Mouse (Mus musculus) MN1 (cell line): ENCODE results near the gene Smoc2.

Experiments
- DNase-seq: peaks from one replicate; pipeline ENCODE4 v3.0.0-alpha.2; 2016; ENCODE audit warnings: low spot score

The Smoc2 gene

GRCm38 (mm10) chr17:14349086-14349814, 69.9 kb downstream of the Smoc2 start:
- DNase-seq: no peak

DNA sequence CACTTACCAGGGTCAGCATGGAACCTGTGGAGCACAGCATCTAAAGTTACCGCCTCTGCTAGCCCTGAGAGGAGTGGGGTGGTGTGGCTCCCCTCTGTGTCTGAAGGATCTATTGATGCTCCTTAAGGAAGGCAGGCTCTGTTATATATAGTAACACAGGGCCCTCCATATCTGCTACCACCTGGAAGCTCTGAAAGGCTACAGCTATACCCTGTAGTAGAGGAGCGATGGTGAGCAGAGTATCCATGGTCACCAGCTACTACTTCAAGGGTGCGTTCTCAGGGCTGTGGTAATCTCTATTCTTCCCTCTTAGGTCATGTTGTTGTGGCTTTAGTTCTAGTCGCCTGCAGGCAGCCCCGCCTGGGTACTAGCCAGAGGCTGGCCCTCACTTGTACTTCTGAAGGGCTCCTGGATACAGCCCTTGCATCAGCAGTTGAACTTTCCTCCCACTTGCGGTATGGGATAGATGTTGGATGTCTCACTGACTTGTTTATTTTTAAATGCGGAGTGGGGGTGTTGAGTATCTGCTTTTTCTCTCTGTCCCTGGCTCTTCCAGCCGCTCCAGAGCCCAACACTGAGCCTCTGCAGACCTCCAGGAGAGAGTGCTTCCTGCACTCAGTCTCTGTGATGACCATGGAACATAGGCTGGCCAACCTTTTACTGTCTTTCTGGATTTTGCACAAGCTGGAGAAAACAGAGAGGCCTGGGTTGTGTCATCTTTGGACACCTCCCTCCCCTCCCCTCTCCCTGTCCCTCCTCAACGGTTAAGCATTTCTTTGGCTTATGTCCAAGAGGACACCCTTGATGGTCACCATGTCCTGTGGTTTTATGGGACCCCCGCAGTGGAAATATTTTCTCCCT, 74.1 kb downstream of the Smoc2 start:
- DNase-seq: no peak

GRCm38 (mm10) chr17:14361511-14361910, 82.2 kb downstream of the Smoc2 start:
- DNase-seq: no peak

DNA sequence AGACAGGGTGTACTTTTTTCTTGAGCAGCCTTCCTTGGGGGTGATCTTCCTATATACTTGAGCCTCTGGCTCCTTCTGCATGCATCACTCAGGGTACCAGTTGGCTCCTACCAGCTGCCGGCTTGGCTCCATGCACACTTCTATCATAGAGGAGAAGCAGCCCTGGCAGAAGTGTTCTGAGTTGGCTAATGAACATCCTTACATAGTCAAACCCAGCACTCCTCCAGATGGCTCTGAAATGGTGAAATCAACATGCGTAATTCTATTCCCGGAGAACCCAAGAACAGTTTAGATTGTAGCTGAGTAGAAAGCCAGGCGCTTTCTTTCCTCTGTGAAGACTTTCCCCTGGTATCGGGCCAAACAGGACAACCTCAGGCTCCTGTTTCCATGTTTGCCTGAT, 91.2 kb downstream of the Smoc2 start:
- no peak for DNase-seq

GRCm38 (mm10) chr17:14371606-14372005, 92.3 kb downstream of the Smoc2 start:
- DNase-seq: no peak

DNA sequence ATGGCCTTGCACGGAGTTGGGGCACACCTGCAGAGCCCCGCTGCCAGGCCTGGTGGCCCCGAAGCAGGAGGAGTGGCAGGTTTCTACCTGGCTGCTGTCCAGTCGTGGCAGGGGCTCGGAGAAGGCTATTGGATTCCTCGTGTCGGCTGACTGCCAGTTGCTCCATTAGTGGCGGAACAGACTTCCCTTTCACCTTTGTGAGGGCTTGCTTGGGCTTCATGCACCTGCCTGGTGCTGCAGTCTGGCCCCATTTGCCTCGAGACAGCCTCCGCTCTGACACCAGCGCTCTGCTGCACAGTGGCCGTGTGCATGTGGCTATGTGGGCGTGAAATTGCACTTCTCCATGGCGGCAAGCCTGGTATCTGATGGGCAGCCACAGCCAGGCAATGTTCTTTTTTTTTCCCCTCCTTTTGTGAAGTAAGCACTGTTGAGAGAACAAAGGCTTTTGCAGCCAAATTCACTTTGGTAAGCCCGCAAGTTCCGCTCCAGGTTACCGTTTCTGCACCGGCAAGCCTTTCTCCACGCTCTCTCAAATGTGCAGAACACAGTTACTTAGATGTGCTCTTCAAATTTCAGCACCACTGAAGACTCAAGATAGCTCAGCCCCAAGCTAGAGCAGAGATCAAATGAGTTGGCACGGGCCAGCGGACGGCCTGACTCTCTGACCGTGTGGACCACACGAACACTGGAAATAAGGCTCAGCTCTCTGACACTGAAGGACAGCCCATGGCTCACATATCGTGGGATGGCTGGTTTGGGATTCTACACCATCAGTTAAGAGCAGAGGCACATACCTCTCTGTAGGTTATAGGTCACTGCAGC, 93.2 kb downstream of the Smoc2 start:
- no peak for DNase-seq

DNA sequence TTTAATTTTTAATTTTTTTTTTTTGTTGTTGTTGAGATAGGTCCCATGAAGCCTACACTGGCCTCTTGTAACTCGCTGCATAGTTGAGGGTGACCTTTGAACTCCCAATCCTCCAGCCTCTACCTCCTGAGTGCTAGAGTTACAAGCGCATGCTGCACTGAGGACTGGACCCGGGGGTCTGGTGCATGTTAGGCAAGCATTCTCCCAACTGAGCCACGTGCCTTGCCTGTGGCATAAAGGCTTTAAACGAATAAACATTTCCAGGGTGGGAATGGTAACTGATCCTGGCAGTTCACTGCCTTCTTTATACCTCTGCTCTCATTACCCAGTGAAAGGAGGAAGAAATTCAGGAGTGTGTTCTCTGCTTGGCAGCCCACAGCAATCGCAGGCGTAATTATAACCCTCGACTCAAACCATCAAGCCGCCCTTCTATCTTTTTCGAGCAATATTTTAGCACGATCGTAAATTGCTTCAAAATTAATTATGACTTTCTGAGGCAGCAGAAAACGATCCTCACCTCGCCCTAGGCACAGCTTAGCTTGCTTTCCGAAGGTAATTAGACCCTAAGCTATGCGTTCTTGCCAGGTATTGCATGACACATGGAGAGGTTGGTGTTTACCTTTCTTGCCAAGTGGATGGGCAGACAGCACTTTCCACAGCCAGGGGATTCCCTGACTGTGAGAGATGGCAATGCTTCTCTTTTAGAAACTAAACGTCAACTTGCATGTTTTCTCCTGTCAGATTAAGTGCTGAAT, 99.6 kb downstream of the Smoc2 start:
- no peak for DNase-seq

GRCm38 (mm10) chr17:14379518-14379917, 100.2 kb downstream of the Smoc2 start:
- DNase-seq: no peak

- no peak for DNase-seq
Observed at GRCm38 (mm10) chr17:14379966-14380365, 100.7 kb downstream of the Smoc2 start.

DNA sequence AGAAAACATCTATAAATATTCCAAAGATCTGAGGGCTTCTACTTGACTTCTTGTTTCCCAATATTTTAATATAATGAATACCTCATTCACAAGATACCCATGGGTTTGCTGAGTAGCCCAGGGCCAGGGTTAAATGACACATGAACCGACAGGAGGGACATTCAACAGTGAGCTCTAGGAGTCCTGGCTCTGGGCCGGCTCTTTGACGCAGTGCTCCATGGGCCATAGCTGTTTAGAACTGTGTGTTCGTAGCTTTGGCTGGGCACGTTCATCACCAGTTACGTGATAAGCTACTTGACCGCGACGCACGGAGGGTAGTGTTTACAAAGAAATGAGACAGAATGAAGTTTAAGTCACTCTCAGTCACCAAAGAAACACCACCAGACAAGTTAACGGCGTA, 101.2 kb downstream of the Smoc2 start:
- no peak for DNase-seq

GRCm38 (mm10) chr17:14381482-14381881, 102.2 kb downstream of the Smoc2 start:
- no peak for DNase-seq

- no peak for DNase-seq
Observed at GRCm38 (mm10) chr17:14383981-14384380, 104.7 kb downstream of the Smoc2 start.

GRCm38 (mm10) chr17:14384980-14385379, 105.7 kb downstream of the Smoc2 start:
- no peak for DNase-seq

DNA sequence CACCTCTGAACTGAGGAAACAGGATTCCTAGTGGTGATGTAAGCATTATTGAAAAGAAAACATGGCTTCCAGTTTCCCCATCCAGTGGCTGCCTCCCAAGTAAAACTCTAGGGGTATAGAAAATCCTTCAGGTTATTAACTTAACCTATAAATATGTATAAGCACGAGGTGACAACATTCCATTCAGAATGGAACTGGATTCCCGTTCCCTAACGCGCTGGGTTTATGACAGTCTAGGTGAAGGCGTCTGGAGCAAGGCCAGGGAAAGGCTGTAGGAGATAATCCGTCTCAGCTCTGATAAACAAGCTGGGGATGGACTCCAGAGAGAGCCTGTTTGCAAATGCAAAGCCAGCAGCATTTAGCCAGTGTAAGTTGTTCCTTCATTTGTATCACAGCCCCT, 108.0 kb downstream of the Smoc2 start:
- no peak for DNase-seq

DNA sequence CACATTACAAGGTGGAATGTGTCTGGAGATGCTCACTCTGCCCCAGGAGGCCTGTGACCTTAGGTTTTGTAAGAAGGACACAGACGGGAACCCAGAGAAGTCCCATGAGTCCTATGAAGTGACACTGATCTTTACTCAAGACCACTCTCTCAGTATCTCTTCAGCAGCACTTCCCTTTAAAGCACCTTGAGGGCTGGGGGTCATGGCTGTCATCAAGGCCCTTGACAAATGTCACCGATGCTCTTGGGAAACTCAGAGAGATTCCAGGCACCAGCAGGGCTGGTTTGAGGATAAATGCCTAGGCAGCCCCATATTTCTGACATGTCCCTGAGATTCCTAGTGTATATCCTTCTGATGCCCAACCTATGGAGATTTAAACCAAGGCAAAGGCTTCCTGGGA, 113.1 kb downstream of the Smoc2 start:
- no peak for DNase-seq

DNA sequence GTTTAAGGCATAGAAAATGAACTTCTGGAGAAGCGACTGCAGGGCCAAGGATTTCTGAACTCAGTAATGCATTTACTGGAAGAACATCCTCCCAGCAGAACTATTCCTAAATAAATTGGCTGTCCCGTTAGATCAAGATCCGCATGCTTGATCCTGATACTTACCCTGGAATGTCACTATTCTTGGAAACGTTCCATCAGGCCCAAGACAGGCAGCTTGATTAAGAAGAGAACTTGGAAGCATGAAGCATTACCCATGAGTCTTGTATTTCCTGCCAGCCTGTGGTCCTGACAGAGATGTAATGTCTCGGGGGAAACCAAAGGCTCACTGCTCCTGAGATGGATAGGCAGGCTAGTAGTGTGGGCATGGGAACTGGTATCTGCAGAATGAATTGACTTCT, 115.6 kb downstream of the Smoc2 start:
- DNase-seq: no peak

DNA sequence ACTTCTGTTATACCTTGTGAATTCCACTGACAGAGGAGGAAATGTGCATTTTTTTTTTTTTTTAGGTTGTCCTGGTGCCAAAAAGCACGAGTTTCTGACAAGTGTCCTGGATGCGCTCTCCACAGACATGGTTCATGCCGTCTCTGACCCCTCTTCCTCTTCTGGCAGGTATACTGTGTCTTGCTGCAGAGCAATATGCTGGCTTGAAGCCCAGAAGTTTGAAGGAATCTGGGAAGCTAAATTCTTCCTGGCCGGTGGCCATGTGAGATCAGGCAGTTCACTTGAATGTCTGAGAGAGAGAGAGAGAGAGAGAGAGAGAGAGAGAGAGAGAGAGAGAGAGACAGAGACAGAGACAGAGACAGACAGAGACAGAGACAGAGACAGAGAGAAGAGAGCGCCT, 118.2 kb downstream of the Smoc2 start:
- no peak for DNase-seq

GRCm38 (mm10) chr17:14398650-14399424, 119.5 kb downstream of the Smoc2 start:
- DNase-seq: no peak

DNA sequence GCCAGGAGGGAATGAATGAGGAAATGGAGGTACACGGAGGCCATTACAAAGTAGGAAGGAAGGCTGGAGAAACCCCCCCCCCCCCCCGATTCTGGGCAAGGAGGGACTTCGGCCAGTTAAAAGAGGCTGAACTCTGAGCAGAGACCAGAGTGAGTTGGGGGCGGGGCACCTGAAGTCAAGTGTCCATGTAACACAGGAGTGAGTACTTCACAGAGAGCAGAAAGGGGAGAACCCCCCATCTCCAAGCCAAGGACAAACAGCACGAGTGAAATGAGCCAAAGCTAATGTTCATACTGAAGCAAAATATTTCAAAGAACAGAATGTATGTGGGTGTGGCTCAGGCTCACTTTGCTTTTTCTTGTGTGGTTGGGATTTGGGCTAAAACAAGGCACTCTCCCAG, 121.7 kb downstream of the Smoc2 start:
- no peak for DNase-seq

DNA sequence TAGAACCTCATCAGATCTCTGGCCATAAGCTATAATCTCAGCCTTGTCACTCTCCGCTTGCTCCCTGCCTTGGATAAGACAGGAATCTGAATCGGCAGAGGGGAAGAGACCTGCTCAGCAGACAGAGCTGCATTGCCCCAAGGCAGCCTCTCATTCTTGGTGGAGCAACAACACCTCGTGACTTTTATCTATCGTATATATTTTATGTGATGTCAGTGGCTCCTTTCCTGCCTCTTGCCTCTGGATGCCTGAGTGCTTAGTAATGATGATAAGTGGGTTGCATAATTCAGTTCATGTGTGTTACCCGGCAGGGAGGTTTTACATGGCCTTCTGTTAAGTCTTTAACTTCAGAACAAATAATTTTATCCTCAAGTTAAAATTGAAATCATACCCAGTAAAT, 128.6 kb downstream of the Smoc2 start:
- DNase-seq: no peak

GRCm38 (mm10) chr17:14412460-14412859, 133.2 kb downstream of the Smoc2 start:
- DNase-seq: no peak
